Mouse (Mus musculus) heart, postnatal 0 days (tissue): ENCODE results near the gene Ccdc57.

Source experiments
- CTCF ChIP-seq: IDR thresholded peaks from 2 replicates; pipeline ENCODE4 v1.5.1; 2016; ENCODE audit warnings: antibody characterized with exemption, control low read depth, low read depth
- EP300 ChIP-seq: IDR thresholded peaks from 2 replicates; pipeline ENCODE4 v1.6.1; 2016; ENCODE audit warnings: antibody characterized with exemption, low read depth

DNA sequence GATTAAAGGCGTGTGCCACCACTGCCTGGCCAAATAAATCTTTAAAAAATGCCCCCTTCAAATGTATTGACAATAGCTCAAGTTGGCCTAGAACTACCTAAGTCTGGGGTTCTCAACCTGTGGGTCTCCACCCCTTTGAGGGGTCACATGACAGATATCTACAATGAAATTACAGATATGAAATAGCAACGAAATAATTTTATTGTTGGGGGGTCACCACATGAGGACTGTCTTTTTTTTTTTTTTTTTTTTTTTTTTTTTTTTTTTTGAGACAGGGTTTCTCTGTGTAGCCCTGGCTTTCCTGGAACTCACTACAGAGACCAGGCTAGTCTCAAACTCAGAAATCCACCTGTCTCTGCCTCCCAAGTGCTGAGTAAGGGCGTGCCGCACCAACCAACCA lies 88.3 kb downstream of the Ccdc57 start:
- TF ChIP-seq CTCF (no peak), EP300 (no peak)
